ENCODE assay signal across 8 mouse cellular contexts in the genomic region with DNA sequence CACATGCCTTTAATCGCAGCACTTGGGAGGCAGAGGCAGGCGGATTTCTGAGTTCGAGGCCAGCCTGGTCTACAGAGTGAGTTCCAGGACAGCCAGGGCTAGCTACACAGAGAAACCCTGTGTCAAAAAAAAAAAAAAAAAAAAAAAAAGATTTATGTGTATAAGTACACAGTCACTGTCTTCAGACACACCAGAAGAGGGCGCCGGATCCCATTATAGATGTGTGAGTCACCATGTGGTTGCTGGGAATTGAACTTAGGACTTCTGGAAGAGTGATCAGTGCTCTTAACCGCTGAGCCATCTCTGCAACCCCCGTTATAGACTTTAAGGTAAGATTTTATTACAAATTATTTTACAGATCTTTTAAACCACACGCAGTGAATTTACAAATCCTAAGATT. TPM values are rescaled to one million over a fixed set of nuclear protein-coding genes. Genes with fewer than 3 reads are reported as not detected.
DNase-seq lines count a peak whose midpoint lies in the region; ATAC-seq and TF ChIP-seq lines count a peak whose summit lies in the region.
"Not testable (repeated sequence)": the region's sequence is repeated elsewhere in the genome, so short reads cannot be mapped to it uniquely, and the experiment has no call there.

No protein-coding gene starts in this region.

- TF ChIP-seq POLR2A in CH12.LX (IDR thresholded peaks at IDR 0.05; ENCODE audit: low read depth, low read length) = not testable (repeated sequence)

- not testable (repeated sequence) for H3K9me3 ChIP-seq in CH12.LX (replicated peaks; ENCODE audit: low read length); kidney, postnatal 0 days (replicated peaks; ENCODE audit: low read length); stomach, postnatal 0 days (ENCODE audit: control insufficient read depth, low read length)

- not testable (repeated sequence) for H3K27ac ChIP-seq in CH12.LX (ENCODE audit: insufficient read depth, low read depth); kidney, postnatal 0 days; stomach, postnatal 0 days (replicated peaks)

- not testable (repeated sequence) for H3K9ac ChIP-seq in CH12.LX (ENCODE audit: insufficient read depth, low read depth); kidney, postnatal 0 days (ENCODE audit: low read depth, low read length); stomach, postnatal 0 days (ENCODE audit: low read length)

- not testable (repeated sequence) for ATAC-seq in kidney, postnatal 0 days (replicated peaks; ENCODE audit: low FRiP score, low read depth); stomach, postnatal 0 days (ENCODE audit: low FRiP score, low TSS enrichment)

- dilution Hi-C loops in CH12.LX (cut with MboI; ENCODE audit: extremely low pct_ligation_motif_present, extremely low pct_unique_long_range_greater_than_20kb, low sequenced_read_pairs) = not testable (repeated sequence)

- not testable (repeated sequence) for H3K4me3 ChIP-seq in CH12.LX (replicated peaks in 1 of 3; ENCODE audit: low read depth in 2 of 3, low read length in 2 of 3, poor library complexity in 1 of 3); kidney, postnatal 0 days (replicated peaks; ENCODE audit: low read depth, low read length); stomach, postnatal 0 days (ENCODE audit: low read depth, low read length)

- TF ChIP-seq RAD21 in CH12.LX (IDR thresholded peaks at IDR 0.05; ENCODE audit: low read depth, low read length) = peak; percentile 14

- not testable (repeated sequence) for H3K4me1 ChIP-seq in CH12.LX (ENCODE audit: control insufficient read depth in 1 of 2, insufficient read depth in 2 of 2); kidney, postnatal 0 days (replicated peaks; ENCODE audit: insufficient read depth, low read length); stomach, postnatal 0 days (replicated peaks; ENCODE audit: control insufficient read depth, insufficient read depth)

- intact Hi-C loops in left cerebral cortex, postnatal 4 days (cut with DNase I) = not testable (repeated sequence)

- WGBS in kidney, postnatal 0 days = 96% methylated on average over 8 of the region's 8 CpGs
- WGBS in stomach, postnatal 0 days = 93% methylated on average over 8 of the region's 8 CpGs

- not testable (repeated sequence) for H3K4me2 ChIP-seq in CH12.LX (ENCODE audit: insufficient read depth, low read depth, poor library complexity, severe bottlenecking); kidney, postnatal 0 days (ENCODE audit: low read length); stomach, postnatal 0 days (replicated peaks; ENCODE audit: low read depth)

- H3K27me3 ChIP-seq in CH12.LX (replicated peaks); kidney, postnatal 0 days (ENCODE audit: insufficient read depth, low read length); stomach, postnatal 0 days (ENCODE audit: control insufficient read depth, insufficient read depth, low read length): not testable (repeated sequence)

- not testable (repeated sequence) for TF ChIP-seq EP300 in CH12.LX (IDR thresholded peaks at IDR 0.05; ENCODE audit: low read length); stomach, postnatal 0 days (optimal IDR thresholded peaks at IDR 0.05)

- not testable (repeated sequence) for H3K36me3 ChIP-seq in CH12.LX (replicated peaks in 1 of 2; ENCODE audit: control insufficient read depth in 1 of 2, insufficient read depth in 1 of 2, low read length in 1 of 2); kidney, postnatal 0 days (ENCODE audit: insufficient read depth, low read length); stomach, postnatal 0 days (ENCODE audit: control insufficient read depth, insufficient read depth, low read length)

- DNase-seq in 3T3-L1 (ENCODE audit: low read depth, low spot score) = peak; percentile 62
- DNase-seq in CH12.LX (ENCODE audit: extremely low read depth) = peak; percentile 37
- DNase-seq in ZHBTc4 (ENCODE audit: low read depth, low spot score) = peak; percentile 41
- peak; percentile 23 to 47 for DNase-seq in cerebellum, postnatal 14 days
- DNase-seq in kidney, postnatal 0 days (ENCODE audit: low spot score); stomach, postnatal 0 days (ENCODE audit: low spot score): not testable (repeated sequence)
- peak; percentile 21 for DNase-seq in left cerebral cortex, postnatal 4 days
- peak; percentile 16 for DNase-seq in lung, postnatal 10 days

- peak in 1 of 2 experiments; percentile 41; a peak in 1 of 4 replicates for TF ChIP-seq CTCF in CH12.LX (conservative IDR thresholded peaks at IDR 0.05 in 1 of 2, IDR thresholded peaks at IDR 0.05 in 1 of 2; ENCODE audit: low read depth in 2 of 2, low read length in 2 of 2)
- TF ChIP-seq CTCF in kidney, postnatal 0 days (IDR thresholded peaks at IDR 0.05; ENCODE audit: low read depth) = peak; percentile 35; the same call in 1 of the 2 replicates
- peak; percentile 36; the same call in 1 of the 2 replicates for TF ChIP-seq CTCF in stomach, postnatal 0 days (IDR thresholded peaks at IDR 0.05; ENCODE audit: low read depth)

- not testable (repeated sequence) for H3K79me2 ChIP-seq in CH12.LX (replicated peaks; ENCODE audit: control insufficient read depth, extremely low read depth, insufficient read depth, poor library complexity, severe bottlenecking)

- in situ Hi-C loops in CH12.LX (cut with MboI; ENCODE audit: low pct_ligation_motif_present, low pct_unique_long_range_greater_than_20kb, low sequenced_read_pairs) = not testable (repeated sequence)

TF ChIP-seq in CH12.LX, 34 proteins besides CTCF, POLR2A, EP300 and RAD21:
- TF ChIP-seq MYC (IDR thresholded peaks at IDR 0.05; ENCODE audit: low read depth, low read length) (0 out of 2 replicates have a peak, but pooled peaks have one; percentile 33), ZNF384 (IDR thresholded peaks at IDR 0.05; ENCODE audit: low read depth, low read length) (peak; percentile 87), SMC3 (IDR thresholded peaks at IDR 0.05; ENCODE audit: low read depth, low read length) (peak; percentile 15; the same call in 1 of the 2 replicates)

RNA-seq across cellular contexts. Expression of a gene that starts 21.8 kb away (rescaled TPM):
- total RNA-seq in CH12.LX (2012; rRNA removed) (59.9 and 76.8 TPM in 2 replicates), CH12.LX (2014; rRNA removed) (54.4 and 62.1 TPM in 2 replicates)
- polyA plus RNA-seq in CH12.LX (2012; ENCODE audit: insufficient read length, low read depth) = 63.3 and 70.8 TPM in 2 replicates
- polyA plus RNA-seq in kidney, postnatal 0 days (2015; fragmentation: Nextera tagmentation; extraction: Ambion mirVana) = 13.0 and 13.9 TPM in 2 replicates
- total RNA-seq in left cerebral cortex, postnatal 4 days (2021) = 10 to 100 TPM; 42.3 to 42.8 TPM
- polyA plus RNA-seq in stomach, postnatal 0 days (2015; fragmentation: Nextera tagmentation; extraction: Ambion mirVana) = 7.3 and 8.0 TPM in 2 replicates
